Mouse (Mus musculus) right cerebral cortex, adult 2 months (tissue): Measurements from ENCODE around the gene 2510009E07Rik.
"Not testable (repeated sequence)": the region's sequence is repeated elsewhere in the genome, so short reads cannot be mapped to it uniquely, and the experiment has no call there.

Experiments
- DNase-seq, 2 experiments: peaks; one replicate each; pipeline ENCODE4 v3.0.0; 2021 to 2022; ENCODE audit warnings: low spot score in 2 of 2

Gene 2510009E07Rik

DNA sequence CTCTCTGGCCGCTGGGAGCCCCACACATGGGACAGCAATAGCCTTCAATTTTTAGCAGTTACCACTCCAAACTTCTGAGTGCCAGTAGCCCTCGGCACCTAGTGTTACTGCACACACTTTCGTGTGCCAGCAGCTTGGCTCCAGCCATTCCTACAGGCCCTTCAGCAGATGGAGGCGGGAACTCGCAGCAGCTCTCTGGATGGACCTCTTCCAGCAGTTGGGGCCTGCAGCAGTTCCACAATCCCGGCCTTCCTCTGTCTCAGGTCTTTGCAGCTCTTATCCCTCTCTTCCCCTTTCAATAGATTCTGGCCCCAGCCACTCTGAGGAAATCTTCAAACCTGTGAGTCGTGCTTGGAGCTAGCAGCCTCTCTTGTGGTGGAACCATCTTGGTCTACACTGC lies 17.7 kb downstream of the 2510009E07Rik start:
- DNase-seq: no peak

DNA sequence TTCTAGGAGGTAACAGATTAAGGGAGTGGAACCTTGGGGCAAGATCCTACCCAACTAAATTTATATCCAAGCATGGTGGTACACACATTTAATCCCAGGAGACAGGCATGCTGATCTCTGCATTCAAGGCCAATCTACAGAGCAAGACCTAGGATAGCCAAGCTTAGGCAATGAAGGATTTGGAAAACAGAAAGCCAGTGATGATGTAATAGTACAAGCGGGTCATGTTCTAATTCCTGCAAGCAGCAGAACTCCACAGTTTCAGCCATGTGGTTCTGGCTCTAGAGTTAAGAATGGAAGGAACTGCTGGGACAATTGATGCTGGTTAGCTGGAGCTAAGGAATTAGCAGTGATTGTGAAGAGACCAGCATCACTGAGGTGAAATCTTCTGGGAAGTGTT lies 20.8 kb downstream of the 2510009E07Rik start:
- DNase-seq: not testable (repeated sequence)

DNA sequence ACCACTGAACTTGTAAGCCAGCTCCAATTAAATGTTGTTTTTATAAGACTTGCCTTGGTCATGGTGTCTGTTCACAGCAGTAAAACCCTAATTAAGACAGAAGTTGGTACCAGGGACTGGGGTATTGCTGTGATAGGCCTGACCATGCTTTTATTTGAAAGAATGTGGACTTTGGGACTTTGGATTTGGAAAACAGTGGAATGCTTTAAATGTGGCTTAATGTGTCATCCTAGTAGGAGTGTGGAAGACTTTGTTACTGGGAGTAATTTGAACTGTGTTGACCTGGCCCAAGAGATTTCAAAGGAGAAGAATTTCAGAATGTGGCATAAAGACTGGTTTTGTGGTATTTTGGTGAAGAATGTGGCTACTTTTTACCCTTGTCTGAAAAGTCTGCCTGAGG lies 21.4 kb downstream of the 2510009E07Rik start:
- not testable (repeated sequence) for DNase-seq

DNA sequence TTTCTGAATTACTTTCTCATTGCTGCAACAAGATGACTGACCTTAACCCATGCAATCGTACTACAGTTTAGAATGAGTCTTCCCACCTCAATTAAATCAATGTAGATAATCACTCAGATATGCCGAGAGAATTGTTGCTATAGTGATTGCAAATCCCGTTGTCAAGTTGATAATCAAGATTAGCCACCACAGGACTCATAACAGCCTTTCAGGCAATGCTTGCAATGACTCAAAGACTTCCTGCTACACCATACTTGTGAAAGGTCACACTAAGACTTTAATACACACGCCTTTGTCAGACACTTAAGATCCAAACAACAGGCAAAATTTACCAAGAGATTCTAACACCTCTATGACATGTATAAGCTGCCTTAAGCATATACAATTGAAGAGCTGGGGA lies 22.6 kb downstream of the 2510009E07Rik start:
- no peak for DNase-seq

DNA sequence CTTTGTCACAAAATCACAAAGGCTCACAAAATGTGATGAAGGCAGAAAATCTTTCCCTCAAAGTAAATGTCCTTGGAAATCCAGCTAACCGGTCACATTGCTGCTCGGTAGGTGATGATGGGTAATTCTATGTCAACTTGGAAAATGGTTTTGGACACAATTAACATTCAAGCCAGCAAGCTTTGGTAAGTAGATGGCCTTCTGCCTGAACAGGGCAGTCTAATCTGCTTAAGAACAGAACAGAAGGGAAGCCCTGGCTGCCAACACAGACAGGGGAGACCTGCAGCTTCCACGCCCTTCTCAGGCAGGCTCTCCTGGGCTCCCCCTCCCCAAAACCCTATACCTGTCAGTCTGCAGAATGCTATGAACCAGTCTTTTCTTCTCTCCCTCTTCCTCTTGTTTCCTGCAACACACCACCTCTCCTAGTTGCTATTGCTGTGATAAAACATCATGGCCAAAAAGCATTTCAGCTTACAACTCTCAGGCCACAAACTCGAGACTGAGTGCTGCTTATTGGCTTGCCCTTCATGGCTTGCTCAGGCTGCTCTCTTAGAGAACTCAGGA lies 29.0 kb downstream of the 2510009E07Rik start:
- no peak for DNase-seq

DNA sequence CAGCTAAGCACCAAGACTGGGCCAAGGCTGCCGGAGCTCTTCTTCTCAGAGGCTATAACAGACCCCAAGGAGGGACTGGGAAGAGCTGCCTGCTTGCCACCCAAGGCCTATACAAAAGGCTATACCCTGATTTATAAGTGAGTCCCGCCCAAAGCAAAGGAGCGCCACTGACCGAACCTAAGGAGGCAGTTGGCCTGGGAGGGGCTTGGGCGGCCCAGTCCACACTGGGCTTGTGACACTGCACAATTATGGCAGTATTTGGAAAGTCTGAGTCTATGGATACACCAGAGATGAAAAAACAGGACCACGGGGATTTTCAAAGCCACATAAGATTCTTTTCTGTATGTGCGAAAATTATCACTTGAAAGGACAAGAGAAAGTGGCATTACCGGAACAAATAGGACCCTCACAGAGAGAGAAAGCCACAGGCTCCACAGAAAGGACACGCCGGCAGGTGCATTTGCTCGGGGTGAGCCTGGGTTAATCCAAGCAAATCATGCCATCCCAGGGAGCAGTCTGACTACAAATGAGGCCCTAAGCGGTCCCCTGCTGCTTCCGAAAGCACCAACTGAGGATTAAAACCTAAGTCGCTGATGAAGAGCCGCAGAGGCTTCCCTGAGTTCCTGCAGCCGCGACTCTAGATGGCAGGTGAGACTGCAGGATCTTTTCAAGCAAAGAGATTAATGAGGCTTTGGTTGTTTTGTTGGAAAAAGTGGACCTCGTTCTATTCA lies 29.7 kb downstream of the 2510009E07Rik start:
- DNase-seq: no peak

DNA sequence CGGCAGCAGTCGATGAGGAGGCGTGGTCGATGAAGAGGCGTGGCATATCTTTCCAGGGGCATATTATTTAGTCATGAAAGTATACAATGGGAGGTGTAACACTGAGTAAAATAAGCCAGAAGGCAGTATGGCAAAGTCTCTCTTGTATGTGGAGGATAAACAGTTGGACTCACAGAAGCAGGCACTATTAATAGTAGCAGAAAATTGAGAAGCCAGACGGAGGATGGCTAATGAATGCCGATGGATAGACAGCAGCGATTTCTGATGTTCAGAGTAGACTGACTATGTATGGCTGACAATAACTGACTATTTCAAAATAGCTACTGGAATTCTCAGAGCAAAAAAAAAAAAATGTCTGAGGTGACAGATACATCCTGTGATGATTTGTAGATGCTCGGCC lies 38.5 kb downstream of the 2510009E07Rik start:
- DNase-seq: no peak

DNA sequence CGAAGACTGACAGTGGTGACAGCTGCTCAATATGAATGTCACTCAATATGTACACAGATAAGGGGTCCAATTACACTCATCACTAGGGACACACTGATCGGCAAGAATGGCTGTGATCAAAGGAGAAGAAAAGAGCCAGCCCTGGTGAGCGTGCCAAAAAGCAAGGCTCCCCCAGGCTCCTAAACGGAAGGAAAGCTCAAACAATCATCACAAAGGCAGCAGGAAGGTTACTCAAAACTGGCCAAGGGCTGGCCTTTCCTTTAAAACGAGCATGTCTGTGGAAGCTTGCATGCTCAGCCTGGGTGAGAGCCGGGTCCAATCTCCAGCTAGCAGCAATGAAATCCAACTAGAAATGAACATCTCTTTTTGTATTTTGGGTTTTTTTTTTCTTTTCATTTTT lies 39.2 kb downstream of the 2510009E07Rik start:
- no peak for DNase-seq

DNA sequence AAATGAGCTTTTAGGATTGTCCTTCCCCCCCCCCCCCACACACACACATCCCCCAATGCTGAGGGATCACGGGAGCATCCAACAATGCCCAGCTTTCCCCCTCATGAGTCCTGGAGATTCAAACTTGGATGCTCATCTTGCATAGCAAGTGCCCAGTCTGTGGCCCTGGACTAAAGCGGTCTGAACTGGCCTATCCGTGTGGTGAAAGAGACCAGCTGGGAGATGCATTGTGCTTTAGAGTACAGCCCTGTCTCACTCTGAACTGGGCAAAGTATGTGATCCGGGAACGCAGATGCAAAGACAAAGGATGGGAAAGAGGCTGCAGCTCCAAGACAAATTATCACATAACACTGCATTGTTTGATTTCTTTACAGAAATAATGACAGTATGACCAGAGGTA lies 40.1 kb downstream of the 2510009E07Rik start:
- no peak for DNase-seq

DNA sequence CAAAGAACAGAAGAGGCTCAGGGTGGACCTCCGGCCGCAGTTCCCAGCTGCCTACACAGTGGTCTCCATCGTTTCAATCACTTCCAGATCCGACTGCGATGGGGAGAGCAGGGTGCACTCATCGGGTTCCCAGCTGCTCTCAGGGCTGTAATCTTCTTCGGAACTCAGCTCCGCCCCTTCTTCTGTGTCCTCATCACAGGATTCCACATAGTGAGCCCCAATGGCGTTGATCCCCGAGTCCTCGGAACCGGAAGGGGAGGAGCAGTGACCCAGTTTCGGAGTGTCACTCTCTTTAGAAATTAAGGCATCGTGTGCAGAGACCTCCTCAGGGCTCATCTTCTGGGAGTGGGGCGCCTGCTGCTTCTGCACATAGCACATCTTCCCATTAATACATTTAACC lies 41.3 kb downstream of the 2510009E07Rik start:
- DNase-seq: no peak

DNA sequence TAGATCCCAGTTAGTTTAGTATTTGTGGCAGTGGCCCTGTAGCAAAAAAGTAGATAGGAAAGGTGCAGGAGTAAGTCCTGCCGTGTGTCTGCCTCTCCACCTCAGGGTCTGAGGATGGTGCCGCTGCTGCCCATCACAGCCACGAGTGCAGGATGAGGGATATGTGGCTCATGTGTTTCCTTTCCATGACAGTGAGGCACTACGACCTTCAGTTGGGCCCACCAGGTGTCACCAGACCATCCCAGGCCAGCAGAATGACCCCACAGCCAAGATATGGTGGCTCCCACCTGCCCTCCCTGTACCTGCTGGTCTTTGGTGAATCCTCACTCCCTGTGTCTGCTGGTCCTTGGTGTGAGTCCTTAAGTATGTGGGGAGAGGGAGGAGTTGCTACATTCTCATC lies 43.3 kb downstream of the 2510009E07Rik start:
- DNase-seq: no peak

DNA sequence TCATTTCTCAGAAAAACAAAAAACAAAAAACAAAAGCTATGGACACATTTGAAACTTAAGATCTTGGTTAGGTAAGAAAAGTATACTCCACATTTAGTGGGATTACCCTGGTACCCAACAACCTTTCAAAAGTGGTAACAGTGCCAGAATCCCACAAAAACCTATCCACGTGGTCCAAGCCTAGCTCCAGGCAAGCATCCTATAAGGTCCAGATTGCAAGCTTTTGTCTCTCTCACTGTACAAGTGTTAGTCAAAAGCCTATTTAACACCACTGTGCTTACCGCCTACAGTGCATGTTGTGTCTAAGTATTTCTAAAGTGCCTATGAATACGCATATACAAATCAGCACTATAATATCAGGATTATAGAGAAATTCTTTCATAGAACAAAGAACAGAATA lies 44.2 kb downstream of the 2510009E07Rik start:
- no peak for DNase-seq

DNA sequence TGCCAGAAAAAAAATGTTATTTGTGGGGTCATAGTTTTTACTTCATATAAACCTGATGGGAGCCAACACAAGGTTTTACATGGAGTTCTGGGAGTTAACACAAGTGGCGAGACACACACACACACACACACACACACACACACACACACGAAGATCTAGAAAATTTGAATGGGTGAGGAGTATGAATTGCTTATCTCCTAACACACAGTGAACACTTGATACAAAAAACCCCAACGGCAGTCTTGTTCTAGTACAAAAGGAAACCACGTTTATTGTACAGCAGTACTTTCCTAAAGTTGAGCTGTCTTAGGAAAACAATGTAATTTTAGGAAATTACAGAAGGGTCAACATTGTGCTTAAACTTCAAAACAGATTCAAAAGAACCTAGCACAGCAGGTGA lies 45.7 kb downstream of the 2510009E07Rik start:
- no peak for DNase-seq

DNA sequence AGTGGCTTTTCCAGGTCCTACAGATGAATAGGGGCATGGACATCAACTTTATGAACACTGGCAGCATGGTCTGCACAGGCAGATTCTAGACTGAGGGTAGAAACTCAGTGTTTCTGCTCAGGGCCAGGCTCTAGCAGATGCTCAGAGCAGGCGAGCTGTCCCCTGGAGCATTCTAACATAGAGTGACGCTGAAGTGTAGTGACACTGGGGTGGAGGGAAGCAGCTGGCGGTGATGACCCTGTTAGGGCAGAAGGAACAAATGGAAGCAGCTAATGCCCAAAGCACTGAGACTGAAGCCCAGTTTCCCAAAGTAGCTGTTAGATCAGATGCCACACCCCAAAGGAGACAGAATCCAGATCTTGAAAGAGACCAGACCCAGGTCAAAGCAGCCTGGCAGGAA lies 48.0 kb downstream of the 2510009E07Rik start:
- no peak for DNase-seq

DNA sequence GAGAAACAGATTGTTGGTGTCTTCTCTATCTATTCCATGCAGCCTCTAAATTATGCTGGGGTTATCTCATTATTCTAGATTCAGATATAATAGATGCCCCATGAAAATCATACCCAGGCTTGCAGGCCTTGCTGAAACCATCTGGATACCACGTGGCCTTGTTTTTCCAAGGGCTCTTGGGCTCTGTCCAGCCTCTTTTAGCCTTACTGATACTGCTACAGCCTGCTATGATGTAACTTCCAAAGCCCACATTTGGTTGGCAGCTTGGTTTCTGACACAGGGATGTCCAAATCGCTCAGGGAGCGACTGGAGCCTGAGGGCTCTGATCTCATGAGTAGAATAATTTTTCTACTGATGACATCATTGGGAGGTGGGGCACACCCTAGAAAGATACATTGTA lies 48.5 kb downstream of the 2510009E07Rik start:
- DNase-seq: no peak

DNA sequence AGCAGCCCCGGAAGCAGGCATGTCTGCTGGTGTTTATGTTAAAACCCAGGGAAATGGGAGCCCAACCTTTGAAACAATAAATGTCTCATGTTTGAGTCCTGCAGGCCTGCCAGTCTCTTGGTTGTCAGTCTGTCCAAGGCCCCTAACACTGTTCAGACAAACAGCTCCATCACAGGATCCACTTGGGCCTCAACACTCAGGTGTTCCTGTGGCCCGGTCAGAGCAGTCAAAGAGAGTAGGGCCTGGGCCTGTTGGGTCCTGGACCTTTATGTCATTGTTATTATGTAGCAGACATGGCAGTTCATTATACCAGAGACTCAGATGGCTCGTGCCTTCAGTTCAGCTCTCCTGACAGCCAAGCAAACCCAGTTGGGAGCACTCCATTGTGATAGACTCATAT lies 49.9 kb downstream of the 2510009E07Rik start:
- no peak for DNase-seq

DNA sequence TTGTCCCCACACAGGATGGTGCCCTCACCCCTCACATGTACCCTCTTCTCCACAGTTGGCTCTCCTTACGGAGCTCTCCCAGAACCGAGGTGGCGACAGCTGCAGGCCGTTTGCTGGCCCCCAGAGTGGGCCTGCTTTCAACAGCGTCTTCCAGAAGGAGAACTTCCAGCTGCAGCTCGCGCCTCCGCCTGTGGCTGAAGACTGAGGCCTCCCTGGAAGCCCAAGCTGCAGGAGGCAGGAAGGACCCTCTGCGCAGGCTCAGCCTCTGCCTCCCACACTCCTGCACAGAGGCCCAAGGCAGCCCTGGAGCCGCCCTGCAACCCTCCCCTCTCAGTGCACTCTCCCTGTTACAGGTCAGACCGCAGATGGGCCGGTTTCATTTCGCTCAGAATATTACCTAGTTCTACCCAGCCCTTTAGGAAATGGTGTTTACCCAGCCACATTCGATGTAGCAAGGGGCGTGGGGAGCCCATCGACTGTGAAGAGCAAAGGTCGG lies 50.4 kb downstream of the 2510009E07Rik start:
- peak in 1 of 2 experiments; percentile 41 for DNase-seq

DNA sequence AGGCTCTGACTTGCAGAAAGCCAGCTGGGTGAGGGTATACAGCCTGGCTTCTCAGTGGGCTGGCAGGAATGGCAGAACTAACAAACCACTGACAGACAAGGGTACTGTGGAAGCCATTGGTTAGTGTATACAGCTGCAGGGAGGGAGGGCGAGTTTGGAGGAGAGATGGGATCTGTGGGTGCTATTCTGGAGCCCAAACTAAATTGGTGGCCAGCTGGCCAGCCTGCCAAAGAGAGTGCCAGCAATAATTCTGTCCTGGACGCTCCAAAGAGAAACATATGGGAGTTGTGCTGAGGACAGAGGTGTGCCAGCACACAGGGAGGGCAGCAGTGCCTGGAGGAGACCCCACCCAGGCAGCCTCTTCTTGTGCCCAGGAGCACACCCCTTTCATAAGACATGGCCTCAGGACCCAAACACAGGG lies 50.8 kb downstream of the 2510009E07Rik start:
- DNase-seq: no peak

DNA sequence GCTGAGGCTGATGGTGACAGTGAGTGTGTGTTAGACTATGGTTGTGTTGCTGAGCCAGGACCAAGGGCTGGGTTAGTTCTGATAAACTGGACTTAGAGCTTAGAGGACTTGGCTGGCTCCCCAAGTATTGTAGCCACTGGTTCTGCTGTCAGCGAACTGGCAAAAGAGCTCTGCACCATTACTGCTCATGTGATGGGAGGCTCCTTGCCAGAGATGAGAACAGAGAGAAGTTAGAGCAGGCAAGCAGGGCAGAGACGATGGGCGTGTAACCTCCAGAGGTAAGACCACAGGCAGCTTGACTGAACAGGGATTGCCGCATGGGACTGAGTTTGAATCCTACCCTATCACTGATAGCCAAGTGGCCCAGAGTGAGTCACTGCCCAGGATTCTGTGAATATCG lies 51.6 kb downstream of the 2510009E07Rik start:
- no peak for DNase-seq

DNA sequence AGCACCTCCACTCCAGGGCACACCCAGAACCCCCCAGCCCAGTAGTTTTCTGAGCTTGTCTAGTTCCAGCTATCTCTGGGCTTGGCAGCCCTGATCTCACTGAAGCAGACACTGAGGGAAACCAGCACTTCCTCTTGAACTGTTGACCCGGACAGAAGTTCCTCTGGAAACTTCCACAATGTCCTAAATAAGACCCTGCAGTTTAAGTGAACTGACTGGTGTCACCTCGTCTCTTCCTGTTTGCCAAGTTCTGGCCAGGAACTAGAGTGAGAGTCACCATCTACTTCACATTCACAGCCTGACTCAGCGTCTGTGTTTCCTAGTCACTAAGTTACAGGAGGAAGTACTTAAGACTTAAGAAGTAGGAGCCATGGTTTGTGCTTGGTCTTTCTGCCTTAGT lies 52.5 kb downstream of the 2510009E07Rik start:
- DNase-seq: no peak

DNA sequence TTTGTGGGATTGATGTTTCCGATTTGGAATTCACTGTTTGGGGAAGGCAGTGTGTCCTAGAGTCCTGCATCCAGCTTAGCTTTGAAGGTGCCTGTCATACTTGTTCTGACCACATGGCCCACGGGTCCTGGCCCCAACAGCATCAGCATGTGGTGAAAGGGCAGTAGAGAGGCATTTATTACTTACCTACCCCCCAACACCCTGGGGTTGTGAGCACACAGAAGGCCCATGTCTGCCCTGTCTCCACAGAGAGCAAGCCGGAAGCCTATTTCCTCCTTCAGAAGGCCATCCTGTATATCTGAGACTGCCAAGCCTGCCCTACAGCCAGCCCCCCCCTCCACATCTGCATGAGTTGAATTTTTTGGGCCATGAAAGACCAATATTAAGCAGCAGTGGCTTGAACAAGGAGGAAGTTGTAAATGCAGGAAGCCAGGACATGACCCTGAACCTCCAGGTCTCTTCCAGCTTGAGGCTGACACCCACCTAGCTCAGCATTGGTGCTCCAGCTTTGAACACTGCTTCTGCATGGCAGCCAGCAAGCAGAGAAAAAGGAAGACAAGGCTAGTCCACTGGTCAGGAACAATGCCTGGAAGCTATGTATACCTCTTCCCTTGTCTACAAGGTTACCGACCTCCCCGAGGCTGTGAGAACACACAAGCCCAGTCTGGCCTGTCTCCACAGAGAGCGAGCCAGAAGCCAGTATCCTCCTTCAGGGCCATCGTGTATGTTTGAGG lies 53.5 kb downstream of the 2510009E07Rik start:
- no peak for DNase-seq

DNA sequence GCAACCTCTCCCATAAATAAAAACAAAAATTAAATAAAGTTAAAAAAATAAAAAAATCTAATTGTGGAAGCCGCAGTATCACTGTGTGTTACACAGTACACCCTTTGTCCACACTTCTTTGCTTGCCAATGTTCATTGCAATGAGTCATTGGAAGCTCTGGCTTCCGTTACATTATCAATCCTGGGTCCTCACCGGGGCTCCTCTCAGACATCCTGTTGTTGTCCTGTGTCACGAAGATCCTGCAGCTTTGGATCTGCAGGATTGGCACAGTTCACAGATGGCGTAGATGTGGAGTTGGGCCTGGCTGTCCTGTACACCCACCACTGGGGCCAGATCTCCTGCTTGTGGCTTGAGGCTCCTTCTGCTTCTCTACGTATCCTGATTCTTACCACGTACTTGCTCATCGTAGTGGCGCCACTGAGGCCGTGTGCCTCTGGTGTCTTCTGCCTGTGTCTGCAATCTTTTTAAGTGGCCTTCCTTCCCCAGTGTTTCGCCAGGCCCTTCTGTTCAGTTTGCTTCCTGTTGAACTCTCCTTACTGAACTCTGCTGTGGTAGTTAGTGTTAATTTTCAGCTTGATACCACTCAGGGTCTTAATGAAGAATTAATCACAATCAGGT lies 57.2 kb downstream of the 2510009E07Rik start:
- no peak for DNase-seq
